In genomic region chr13:41703618-41704017, GRCm38 (mm10) we compare ENCODE assay signal across 13 mouse cellular contexts.
DNase-seq lines count a peak whose midpoint lies in the region; ATAC-seq lines count a peak whose summit lies in the region.
"Had no signal": no experiment of that assay in that cellular context is flagged by ENCODE, and none has a peak within 500 bp of the region (broad histone marks: within the 10 kb centered on the region; RNA-seq: fewer than 3 reads in every experiment).

No protein-coding gene starts in this region.

- H3K27me3 ChIP-seq in forebrain, embryonic 10.5 days (ENCODE audit: poor library complexity, severe bottlenecking), result peaks cover 11% of the 10 kb centered on the region
- H3K27me3 ChIP-seq in forebrain, embryonic 13.5 days, result no peaks in the 10 kb centered on the region
- no peaks in the 10 kb centered on the region for H3K27me3 ChIP-seq in heart, embryonic 15.5 days
- no peaks in the 10 kb centered on the region for H3K27me3 ChIP-seq in lung, embryonic 16.5 days (ENCODE audit: control insufficient read depth, insufficient read depth, low read depth, low read length)
- no peaks in the 10 kb centered on the region for H3K27me3 ChIP-seq in neural tube, embryonic 15.5 days (replicated peaks)
- H3K27me3 ChIP-seq: forebrain, embryonic 15.5 days; hindbrain, embryonic 15.5 days; limb, embryonic 15.5 days had no signal

- no peaks in the 10 kb centered on the region for H3K9me3 ChIP-seq in forebrain, embryonic 10.5 days
- no peaks in the 10 kb centered on the region for H3K9me3 ChIP-seq in forebrain, embryonic 13.5 days (replicated peaks)
- H3K9me3 ChIP-seq in heart, embryonic 15.5 days (replicated peaks), result no peaks in the 10 kb centered on the region
- no peaks in the 10 kb centered on the region for H3K9me3 ChIP-seq in lung, embryonic 16.5 days (ENCODE audit: control insufficient read depth, low read length)
- no peaks in the 10 kb centered on the region for H3K9me3 ChIP-seq in neural tube, embryonic 15.5 days (replicated peaks)
- H3K9me3 ChIP-seq: forebrain, embryonic 15.5 days; hindbrain, embryonic 15.5 days; limb, embryonic 15.5 days had no signal

- no peak for ATAC-seq in forebrain, embryonic 13.5 days
- peak; percentile 42 for ATAC-seq in heart, embryonic 15.5 days (replicated peaks; ENCODE audit: insufficient number of reproducible peaks, insufficient read depth, low FRiP score, low read depth)
- peak; percentile 75 for ATAC-seq in lung, embryonic 16.5 days (ENCODE audit: low read depth)
- no peak for ATAC-seq in neural tube, embryonic 15.5 days (ENCODE audit: low FRiP score)
- ATAC-seq: forebrain, embryonic 15.5 days had no signal

- H3K4me1 ChIP-seq in forebrain, embryonic 10.5 days, result peaks cover 6% of the 10 kb centered on the region; the same call in 1 of the 2 replicates
- peaks cover 13% of the 10 kb centered on the region; the same call in 1 of the 2 replicates for H3K4me1 ChIP-seq in forebrain, embryonic 13.5 days
- H3K4me1 ChIP-seq in heart, embryonic 15.5 days (replicated peaks), result peaks cover 46% of the 10 kb centered on the region
- H3K4me1 ChIP-seq in lung, embryonic 16.5 days (replicated peaks; ENCODE audit: control insufficient read depth, insufficient read depth, low read length), result peaks cover 13% of the 10 kb centered on the region
- no peaks in the 10 kb centered on the region for H3K4me1 ChIP-seq in neural tube, embryonic 15.5 days
- H3K4me1 ChIP-seq: forebrain, embryonic 15.5 days; hindbrain, embryonic 15.5 days had no signal

- no peak for DNase-seq in forebrain, embryonic 10.5 days (ENCODE audit: extremely low spot score, low spot score)
- DNase-seq in brain, adult 2 months (ENCODE audit: low read depth, low spot score), result peak; percentile 20
- DNase-seq in neural tube, embryonic 10.5 days (ENCODE audit: extremely low spot score, low spot score), result no peak
- DNase-seq in layer of hippocampus, postnatal 25 days (ENCODE audit: extremely low spot score in 1 of 2, low spot score in 1 of 2), result no peak
- DNase-seq: midbrain, embryonic 14.5 days; spleen, adult 18-20 months had no signal

- H3K36me3 ChIP-seq in forebrain, embryonic 10.5 days (replicated peaks), result no peaks in the 10 kb centered on the region
- H3K36me3 ChIP-seq in forebrain, embryonic 13.5 days (ENCODE audit: poor library complexity, severe bottlenecking), result no peaks in the 10 kb centered on the region
- H3K36me3 ChIP-seq in heart, embryonic 15.5 days, result no peaks in the 10 kb centered on the region
- H3K36me3 ChIP-seq in lung, embryonic 16.5 days (ENCODE audit: control insufficient read depth, insufficient read depth, low read length), result no peaks in the 10 kb centered on the region
- no peaks in the 10 kb centered on the region for H3K36me3 ChIP-seq in neural tube, embryonic 15.5 days
- H3K36me3 ChIP-seq: forebrain, embryonic 15.5 days; hindbrain, embryonic 15.5 days; limb, embryonic 15.5 days had no signal

- no peak overlapping the region for H3K4me3 ChIP-seq in forebrain, embryonic 10.5 days
- H3K4me3 ChIP-seq in forebrain, embryonic 13.5 days, result no peak overlapping the region
- no peak overlapping the region for H3K4me3 ChIP-seq in heart, embryonic 15.5 days
- no peak overlapping the region for H3K4me3 ChIP-seq in lung, embryonic 16.5 days (ENCODE audit: low read length)
- no peak overlapping the region for H3K4me3 ChIP-seq in neural tube, embryonic 15.5 days (replicated peaks)
- H3K4me3 ChIP-seq: forebrain, embryonic 15.5 days; hindbrain, embryonic 15.5 days; limb, embryonic 15.5 days had no signal

- H3K27ac ChIP-seq in forebrain, embryonic 10.5 days, result 0 out of 2 replicates have a peak overlapping the region, but pooled peaks have one; percentile 11
- no peak overlapping the region for H3K27ac ChIP-seq in forebrain, embryonic 13.5 days
- H3K27ac ChIP-seq in heart, embryonic 15.5 days, result peak overlapping the region; percentile 67
- peak overlapping the region; percentile 67 for H3K27ac ChIP-seq in lung, embryonic 16.5 days (ENCODE audit: low read length)
- H3K27ac ChIP-seq in neural tube, embryonic 15.5 days (replicated peaks), result no peak overlapping the region
- H3K27ac ChIP-seq: forebrain, embryonic 15.5 days; hindbrain, embryonic 15.5 days; limb, embryonic 15.5 days had no signal

- 76% methylated on average over 8 of the region's 8 CpGs for WGBS in forebrain, embryonic 10.5 days
- WGBS in forebrain, embryonic 13.5 days, result 67% methylated on average over 8 of the region's 8 CpGs
- WGBS in heart, embryonic 15.5 days, result 51% methylated on average over 8 of the region's 8 CpGs
- WGBS in lung, embryonic 16.5 days, result 45% methylated on average over 8 of the region's 8 CpGs
- WGBS in neural tube, embryonic 15.5 days, result 61% methylated on average over 8 of the region's 8 CpGs

- no peak overlapping the region for H3K9ac ChIP-seq in forebrain, embryonic 13.5 days
- H3K9ac ChIP-seq in heart, embryonic 15.5 days, result no peak overlapping the region
- H3K9ac ChIP-seq in lung, embryonic 16.5 days (ENCODE audit: low read length), result no peak overlapping the region
- H3K9ac ChIP-seq in neural tube, embryonic 15.5 days (replicated peaks), result no peak overlapping the region
- H3K9ac ChIP-seq: forebrain, embryonic 15.5 days; hindbrain, embryonic 15.5 days; limb, embryonic 15.5 days had no signal

- H3K4me2 ChIP-seq in forebrain, embryonic 13.5 days, result no peak overlapping the region
- H3K4me2 ChIP-seq in heart, embryonic 15.5 days, result no peak overlapping the region
- no peak overlapping the region for H3K4me2 ChIP-seq in lung, embryonic 16.5 days (ENCODE audit: low read depth, low read length)
- H3K4me2 ChIP-seq in neural tube, embryonic 15.5 days, result no peak overlapping the region
- H3K4me2 ChIP-seq: forebrain, embryonic 15.5 days; hindbrain, embryonic 15.5 days; limb, embryonic 15.5 days had no signal

Comparison
In these comparisons a context has a peak if more than half of its experiments do, and no peak if none do; other contexts are left out.
1. H3K27ac ChIP-seq: peak in forebrain, embryonic 10.5 days (single experiment), heart, embryonic 15.5 days (single experiment) and lung, embryonic 16.5 days (single experiment); none in forebrain, embryonic 13.5 days (single experiment) and neural tube, embryonic 15.5 days (single experiment).
2. ATAC-seq: peak in heart, embryonic 15.5 days (single experiment) and lung, embryonic 16.5 days (single experiment); none in forebrain, embryonic 13.5 days (single experiment) and neural tube, embryonic 15.5 days (single experiment).